Mouse (Mus musculus): ENCODE measurements around the gene Mrpl20. TPM values are rescaled to one million over a fixed set of nuclear protein-coding genes. Genes with fewer than 3 reads are reported as not detected.

The Mrpl20 gene
- polyA plus RNA-seq, 1 experiment from 2014 or later = 245 TPM

DNA sequence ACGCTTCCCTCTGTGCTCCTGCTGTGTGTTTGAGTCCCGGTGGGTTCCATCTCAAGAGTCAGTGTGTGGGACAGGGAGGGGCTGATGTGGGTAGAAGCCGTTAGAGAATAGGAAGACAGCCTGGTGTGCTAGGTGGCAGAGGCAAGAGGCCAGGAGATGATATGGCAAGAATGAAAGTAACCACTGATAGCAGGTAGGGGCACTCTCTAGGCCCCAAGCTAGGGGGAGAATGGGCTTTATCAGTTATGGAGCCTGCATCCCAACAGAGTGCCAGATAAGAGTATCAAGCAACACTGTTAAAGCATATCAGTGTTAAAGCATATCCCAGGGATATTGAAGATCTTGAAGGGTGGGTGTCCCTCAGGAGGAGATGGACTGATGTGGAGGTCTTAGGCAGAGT is 54.2 kb downstream of the Mrpl20 start:
- Histone ChIP-seq H3K9ac (ENCODE audit: low read length) (no peak overlapping the region), H3K4me1 (ENCODE audit: control insufficient read depth, insufficient read depth, low read length) (no peaks in the 10 kb centered on the region), H3K27ac (replicated peaks; ENCODE audit: low read depth, low read length) (no peak overlapping the region), H3K4me2 (ENCODE audit: low read depth, severe bottlenecking) (no peak overlapping the region), H3K9me3 (ENCODE audit: control insufficient read depth, low read length) (no peaks in the 10 kb centered on the region), H3K36me3 (ENCODE audit: control insufficient read depth, insufficient read depth, low read length) (peaks cover 2% of the 10 kb centered on the region; the same call in 1 of the 2 replicates), H3K27me3 (ENCODE audit: control insufficient read depth, insufficient read depth, low read length) (no peaks in the 10 kb centered on the region), H3K4me3 (ENCODE audit: low read depth, low read length) (no peak overlapping the region)
- DNase-seq (ENCODE audit: low spot score) (no peak), ATAC-seq (ENCODE audit: insufficient number of reproducible peaks, low FRiP score, low TSS enrichment, low read depth) (no peak)
- WGBS = 93% methylated on average over 3 of the region's 3 CpGs

GRCm38 (mm10) chr4:155859318-155859717 is 56.6 kb downstream of the Mrpl20 start:
- Histone ChIP-seq H3K4me2 (ENCODE audit: low read depth, severe bottlenecking) (no peak overlapping the region), H3K27me3 (ENCODE audit: control insufficient read depth, insufficient read depth, low read length) (no peaks in the 10 kb centered on the region), H3K4me3 (ENCODE audit: low read depth, low read length) (no peak overlapping the region), H3K27ac (replicated peaks; ENCODE audit: low read depth, low read length) (no peak overlapping the region), H3K9me3 (ENCODE audit: control insufficient read depth, low read length) (no peaks in the 10 kb centered on the region), H3K4me1 (ENCODE audit: control insufficient read depth, insufficient read depth, low read length) (no peaks in the 10 kb centered on the region), H3K36me3 (ENCODE audit: control insufficient read depth, insufficient read depth, low read length) (peaks cover 2% of the 10 kb centered on the region; the same call in 1 of the 2 replicates), H3K9ac (ENCODE audit: low read length) (no peak overlapping the region)
- peak; percentile 28; the same call in 1 of the 2 replicates for ATAC-seq (ENCODE audit: insufficient number of reproducible peaks, low FRiP score, low TSS enrichment, low read depth)
- DNase-seq (ENCODE audit: low spot score) = peak; percentile 96
- WGBS = 14% methylated on average over 13 of the region's 13 CpGs

Small RNA genes lying within 50 kb of the gene (microRNA-seq; reads per million reads assigned to microRNA genes)
- not detected for gene Gm27743

Other genes with a start within 250 kb of the Mrpl20 start
- 99.1 and 105 TPM in 2 replicates for gene Nadk, start 240.5 kb upstream of the Mrpl20 start, polyA plus RNA-seq (2014; fragmentation: Nextera tagmentation; extraction: Ambion mirVana)
- 16.1 and 16.4 TPM in 2 replicates for gene Slc35e2, start 201.5 kb upstream of the Mrpl20 start, polyA plus RNA-seq (2014; fragmentation: Nextera tagmentation; extraction: Ambion mirVana)
- 69.4 and 79.9 TPM in 2 replicates for gene Cdk11b, start 178.0 kb upstream of the Mrpl20 start, polyA plus RNA-seq (2014; fragmentation: Nextera tagmentation; extraction: Ambion mirVana)
- not detected in 2 replicates for gene Gm10563, start 157.5 kb upstream of the Mrpl20 start, polyA plus RNA-seq (2014; fragmentation: Nextera tagmentation; extraction: Ambion mirVana)
- 11.3 and 12.2 TPM in 2 replicates for gene Mmp23, start 149.5 kb upstream of the Mrpl20 start, polyA plus RNA-seq (2014; fragmentation: Nextera tagmentation; extraction: Ambion mirVana)
- 16.0 and 16.6 TPM in 2 replicates for gene Mib2, start 133.7 kb upstream of the Mrpl20 start, polyA plus RNA-seq (2014; fragmentation: Nextera tagmentation; extraction: Ambion mirVana)
- gene Fndc10, start 108.5 kb upstream of the Mrpl20 start, polyA plus RNA-seq (2014; fragmentation: Nextera tagmentation; extraction: Ambion mirVana) = 2.0 and 2.1 TPM in 2 replicates
- 145 and 147 TPM in 2 replicates for gene Ssu72, start 98.1 kb upstream of the Mrpl20 start, polyA plus RNA-seq (2014; fragmentation: Nextera tagmentation; extraction: Ambion mirVana)
- gene Tmem240, start 68.1 kb upstream of the Mrpl20 start, polyA plus RNA-seq (2014; fragmentation: Nextera tagmentation; extraction: Ambion mirVana) = 0.55 and 0.79 TPM in 2 replicates
- 103 and 104 TPM in 2 replicates for gene Atad3a, start 41.8 kb upstream of the Mrpl20 start, polyA plus RNA-seq (2014; fragmentation: Nextera tagmentation; extraction: Ambion mirVana)
- gene Vwa1, start 28.2 kb upstream of the Mrpl20 start, polyA plus RNA-seq (2014; fragmentation: Nextera tagmentation; extraction: Ambion mirVana) = 5.3 and 6.0 TPM in 2 replicates
- gene Tmem88b, start 17.0 kb upstream of the Mrpl20 start, polyA plus RNA-seq (2014; fragmentation: Nextera tagmentation; extraction: Ambion mirVana) = 0.19 and 0.34 TPM in 2 replicates
- gene Ankrd65, start 12.4 kb upstream of the Mrpl20 start, polyA plus RNA-seq (2014; fragmentation: Nextera tagmentation; extraction: Ambion mirVana) = not detected in 2 replicates
- 181 and 203 TPM in 2 replicates for gene Ccnl2, start 9.6 kb downstream of the Mrpl20 start, polyA plus RNA-seq (2014; fragmentation: Nextera tagmentation; extraction: Ambion mirVana)
- gene Aurkaip1, start 28.4 kb downstream of the Mrpl20 start, polyA plus RNA-seq (2014; fragmentation: Nextera tagmentation; extraction: Ambion mirVana) = 132 and 138 TPM in 2 replicates
- 41.8 and 49.3 TPM in 2 replicates for gene Mxra8, start 36.8 kb downstream of the Mrpl20 start, polyA plus RNA-seq (2014; fragmentation: Nextera tagmentation; extraction: Ambion mirVana)
- 8.1 and 9.1 TPM in 2 replicates for gene Dvl1, start 44.5 kb downstream of the Mrpl20 start, polyA plus RNA-seq (2014; fragmentation: Nextera tagmentation; extraction: Ambion mirVana)
- 0.24 and 0.28 TPM in 2 replicates for gene Tas1r3, start 60.5 kb downstream of the Mrpl20 start, polyA plus RNA-seq (2014; fragmentation: Nextera tagmentation; extraction: Ambion mirVana)
- gene Cptp, start 66.6 kb downstream of the Mrpl20 start, polyA plus RNA-seq (2014; fragmentation: Nextera tagmentation; extraction: Ambion mirVana) = 19.2 and 20.4 TPM in 2 replicates
- gene Ints11, start 66.7 kb downstream of the Mrpl20 start, polyA plus RNA-seq (2014; fragmentation: Nextera tagmentation; extraction: Ambion mirVana) = 89.4 and 91.1 TPM in 2 replicates
- 42.4 and 45.5 TPM in 2 replicates for gene Pusl1, start 88.9 kb downstream of the Mrpl20 start, polyA plus RNA-seq (2014; fragmentation: Nextera tagmentation; extraction: Ambion mirVana)
- 17.8 and 18.4 TPM in 2 replicates for gene Acap3, start 88.9 kb downstream of the Mrpl20 start, polyA plus RNA-seq (2014; fragmentation: Nextera tagmentation; extraction: Ambion mirVana)
- 163 and 169 TPM in 2 replicates for gene Ube2j2, start 141.0 kb downstream of the Mrpl20 start, polyA plus RNA-seq (2014; fragmentation: Nextera tagmentation; extraction: Ambion mirVana)
- 24.3 and 28.5 TPM in 2 replicates for gene C1qtnf12, start 159.4 kb downstream of the Mrpl20 start, polyA plus RNA-seq (2014; fragmentation: Nextera tagmentation; extraction: Ambion mirVana)
- 15.4 and 16.4 TPM in 2 replicates for gene B3galt6, start 189.8 kb downstream of the Mrpl20 start, polyA plus RNA-seq (2014; fragmentation: Nextera tagmentation; extraction: Ambion mirVana)
- 131 and 142 TPM in 2 replicates for gene Sdf4, start 190.0 kb downstream of the Mrpl20 start, polyA plus RNA-seq (2014; fragmentation: Nextera tagmentation; extraction: Ambion mirVana)
- 0.29 and 0.58 TPM in 2 replicates for gene Tnfrsf4, start 211.0 kb downstream of the Mrpl20 start, polyA plus RNA-seq (2014; fragmentation: Nextera tagmentation; extraction: Ambion mirVana)
- gene Tnfrsf18, start 223.3 kb downstream of the Mrpl20 start, polyA plus RNA-seq (2014; fragmentation: Nextera tagmentation; extraction: Ambion mirVana) = 0.62 and 0.65 TPM in 2 replicates